Mouse (Mus musculus) liver, embryonic 11.5 days (tissue): ENCODE results near the gene Cox4i2. TPM values are rescaled to one million over a fixed set of nuclear protein-coding genes. Genes with fewer than 3 reads are reported as not detected.

Experiments used
- microRNA-seq: library from miRNA; unstranded; fragments of <30 nt; microRNA quantifications from one replicate; pipeline ENCODE4, GENCODE M21; 2017; ENCODE audit warnings: borderline number of aligned reads
- polyA plus RNA-seq: library from polyadenylated mRNA; unstranded; fragments of >200 nt; fragmentation: Nextera tagmentation; extraction: Ambion mirVana; gene quantifications from 2 replicates; pipeline ENCODE4 v1.2.1, GENCODE M21; 2014

Gene Cox4i2
- polyA plus RNA-seq, 1 experiment from 2014 or later, result 8.5 TPM

Small RNAs within 50 kb of the gene (microRNA-seq; reads per million reads assigned to microRNA genes)
- not detected for gene Gm23802

Other genes with a start within 250 kb of the Cox4i2 start
- not detected in 2 replicates for gene Defb26, start 242.5 kb upstream of the Cox4i2 start, polyA plus RNA-seq
- gene Defb28, start 235.9 kb upstream of the Cox4i2 start, polyA plus RNA-seq, result not detected in 2 replicates
- not detected in 2 replicates for gene Defb29, start 214.1 kb upstream of the Cox4i2 start, polyA plus RNA-seq
- not detected in 2 replicates for gene Gm17416, start 184.8 kb upstream of the Cox4i2 start, polyA plus RNA-seq
- gene Defb21, start 181.4 kb upstream of the Cox4i2 start, polyA plus RNA-seq, result not detected in 2 replicates
- gene Defb19, start 173.9 kb upstream of the Cox4i2 start, polyA plus RNA-seq, result not detected in 2 replicates
- gene Defb45, start 154.8 kb upstream of the Cox4i2 start, polyA plus RNA-seq, result not detected in 2 replicates
- not detected in 2 replicates for gene Defb36, start 149.8 kb upstream of the Cox4i2 start, polyA plus RNA-seq
- gene Defb25, start 131.1 kb upstream of the Cox4i2 start, polyA plus RNA-seq, result not detected in 2 replicates
- gene Rem1, start 127.2 kb upstream of the Cox4i2 start, polyA plus RNA-seq, result 1.2 and 1.6 TPM in 2 replicates
- gene H13, start 84.7 kb upstream of the Cox4i2 start, polyA plus RNA-seq, result 88.6 and 92.1 TPM in 2 replicates
- gene Mcts2, start 67.1 kb upstream of the Cox4i2 start, polyA plus RNA-seq, result 31.5 and 37.1 TPM in 2 replicates
- 52.7 and 56.3 TPM in 2 replicates for gene Id1, start 17.9 kb upstream of the Cox4i2 start, polyA plus RNA-seq
- gene Bcl2l1, start 77.6 kb downstream of the Cox4i2 start, polyA plus RNA-seq, result 61.7 and 69.3 TPM in 2 replicates
- gene Tpx2, start 93.8 kb downstream of the Cox4i2 start, polyA plus RNA-seq, result 107 and 118 TPM in 2 replicates
- gene Mylk2, start 157.2 kb downstream of the Cox4i2 start, polyA plus RNA-seq, result not detected in 2 replicates
- 0.21 and 0.36 TPM in 2 replicates for gene Foxs1, start 179.0 kb downstream of the Cox4i2 start, polyA plus RNA-seq
- gene Dusp15, start 197.5 kb downstream of the Cox4i2 start, polyA plus RNA-seq, result not detected in 2 replicates
- gene Ttll9, start 208.3 kb downstream of the Cox4i2 start, polyA plus RNA-seq, result 0.35 and 0.62 TPM in 2 replicates